Mouse (Mus musculus) CH12.LX (cell line): ENCODE data around the gene Dab1. TPM values are rescaled to one million over a fixed set of nuclear protein-coding genes. Genes with fewer than 3 reads are reported as not detected.

Source experiments
- DNase-seq: peaks from one replicate; pipeline ENCODE4 v3.0.0-alpha.2; 2013; ENCODE audit errors: extremely low read depth
- H3K27ac ChIP-seq: 2 replicates; pipeline ENCODE4 v1.5.1; 2012; ENCODE audit warnings: low read depth, mild to moderate bottlenecking, control low read depth, moderate library complexity; ENCODE audit not compliant: insufficient read depth
- H3K27me3 ChIP-seq: replicated peaks from 2 replicates; pipeline ENCODE3; 2012; ENCODE audit warnings: inconsistent platforms
- H3K36me3 ChIP-seq, 2 experiments: replicated peaks in 1 of 2; 2 replicates each; pipeline versions ENCODE3 to v1.6.1; 2012; ENCODE audit warnings: inconsistent platforms in 1 of 2, low read length in 1 of 2, mild to moderate bottlenecking in 1 of 2, mixed read lengths in 1 of 2, moderate library complexity in 1 of 2; ENCODE audit not compliant: control insufficient read depth in 1 of 2, insufficient read depth in 1 of 2
- H3K4me1 ChIP-seq, 2 experiments: 2 replicates each; pipeline ENCODE4 v1.6.1; 2012; ENCODE audit warnings: inconsistent platforms in 1 of 2, moderate library complexity in 1 of 2; ENCODE audit not compliant: insufficient read depth in 2 of 2, control insufficient read depth in 1 of 2
- H3K4me2 ChIP-seq: 2 replicates; pipeline ENCODE4 v1.6.1; 2012; ENCODE audit warnings: low read depth, mild to moderate bottlenecking, control low read depth; ENCODE audit not compliant: poor library complexity, insufficient read depth, severe bottlenecking
- H3K4me3 ChIP-seq, 3 experiments: fragments of 150-350 bp in 1 of 3; sonication (generic) in 1 of 3; replicated peaks in 1 of 3; 2 replicates each; pipeline versions ENCODE3 to v1.5.1; 2011 to 2012; ENCODE audit warnings: low read depth in 2 of 3, low read length in 2 of 3, mild to moderate bottlenecking in 2 of 3, moderate library complexity in 2 of 3, control low read depth in 1 of 3, improper control_type of control experiment in 1 of 3, inconsistent platforms in 1 of 3, mixed read lengths in 1 of 3; ENCODE audit not compliant: poor library complexity in 1 of 3
- H3K79me2 ChIP-seq: replicated peaks from 2 replicates; pipeline ENCODE4 v1.6.1; 2012; ENCODE audit warnings: mild to moderate bottlenecking, moderate library complexity; ENCODE audit not compliant: control insufficient read depth, poor library complexity, insufficient read depth, severe bottlenecking; ENCODE audit errors: extremely low read depth
- H3K9ac ChIP-seq: 2 replicates; pipeline ENCODE4 v1.6.1; 2012; ENCODE audit warnings: low read depth, mild to moderate bottlenecking, control low read depth, moderate library complexity; ENCODE audit not compliant: insufficient read depth
- H3K9me3 ChIP-seq: replicated peaks from 2 replicates; pipeline ENCODE3; 2012; ENCODE audit warnings: low read length, inconsistent platforms, mixed read lengths
- BHLHE40 ChIP-seq: IDR thresholded peaks from 2 replicates; pipeline ENCODE4 v1.6.1; 2011; ENCODE audit warnings: mild to moderate bottlenecking, low read depth, low read length, improper control_type of control experiment
- CHD1 ChIP-seq: IDR thresholded peaks from 2 replicates; pipeline ENCODE4 v1.6.1; 2012; ENCODE audit warnings: low read depth, low read length, improper control_type of control experiment, inconsistent platforms
- CTCF ChIP-seq, 2 experiments: IDR thresholded peaks in 1 of 2; conservative IDR thresholded peaks in 1 of 2; 2 replicates each; pipeline ENCODE4 v1.5.1; 2011 to 2012; ENCODE audit warnings: low read depth in 2 of 2, low read length in 2 of 2, improper control_type of control experiment in 1 of 2, inconsistent platforms in 1 of 2, mild to moderate bottlenecking in 1 of 2, moderate library complexity in 1 of 2
- E2F4 ChIP-seq: IDR thresholded peaks from 2 replicates; pipeline ENCODE4 v1.6.1; 2011; ENCODE audit warnings: low read depth, low read length, improper control_type of control experiment; ENCODE audit not compliant: insufficient replicate concordance
- ELF1 ChIP-seq: IDR thresholded peaks from 2 replicates; pipeline ENCODE4 v1.6.1; 2014; ENCODE audit warnings: low read depth, mild to moderate bottlenecking, inconsistent platforms, low read length, improper control_type of control experiment
- EP300 ChIP-seq: IDR thresholded peaks from 2 replicates; pipeline ENCODE4 v1.6.1; 2011; ENCODE audit warnings: low read length, improper control_type of control experiment
- ETS1 ChIP-seq: conservative IDR thresholded peaks from 2 replicates; pipeline ENCODE4 v1.6.1; 2012; ENCODE audit warnings: low read depth, mild to moderate bottlenecking, inconsistent platforms, low read length, improper control_type of control experiment, moderate library complexity
- GABPA ChIP-seq: IDR thresholded peaks from 2 replicates; pipeline ENCODE4 v1.6.1; 2012; ENCODE audit warnings: low read depth, low read length, improper control_type of control experiment, inconsistent platforms; ENCODE audit not compliant: insufficient replicate concordance
- HCFC1 ChIP-seq: IDR thresholded peaks from 2 replicates; pipeline ENCODE4 v1.6.1; 2012; ENCODE audit warnings: low read depth, mild to moderate bottlenecking, inconsistent platforms, low read length, improper control_type of control experiment
- IRF4 ChIP-seq: IDR thresholded peaks from 2 replicates; pipeline ENCODE4 v1.6.1; 2014; ENCODE audit warnings: low read depth, mild to moderate bottlenecking, inconsistent platforms, low read length, improper control_type of control experiment
- KAT2A ChIP-seq: IDR thresholded peaks from 2 replicates; pipeline ENCODE4 v1.6.1; 2012; ENCODE audit warnings: low read length, improper control_type of control experiment, inconsistent platforms; ENCODE audit not compliant: insufficient replicate concordance
- MAZ ChIP-seq: IDR thresholded peaks from 2 replicates; pipeline ENCODE4 v1.6.1; 2012; ENCODE audit warnings: low read depth, mild to moderate bottlenecking, inconsistent platforms, low read length, improper control_type of control experiment, moderate library complexity
- MEF2A ChIP-seq: IDR thresholded peaks from 2 replicates; pipeline ENCODE4 v1.6.1; 2014; ENCODE audit warnings: low read depth, mild to moderate bottlenecking, inconsistent platforms, low read length, improper control_type of control experiment, borderline replicate concordance
- MXI1 ChIP-seq: IDR thresholded peaks from 2 replicates; pipeline ENCODE4 v1.6.1; 2011; ENCODE audit warnings: mild to moderate bottlenecking, low read depth, low read length, improper control_type of control experiment
- MYC ChIP-seq: IDR thresholded peaks from 2 replicates; pipeline ENCODE4 v1.6.1; 2011; ENCODE audit warnings: low read depth, mild to moderate bottlenecking, improper control_type of control experiment, low read length
- RAD21 ChIP-seq: IDR thresholded peaks from 2 replicates; pipeline ENCODE4 v1.6.1; 2011; ENCODE audit warnings: low read depth, mild to moderate bottlenecking, low read length, improper control_type of control experiment, moderate library complexity
- RCOR1 ChIP-seq: conservative IDR thresholded peaks from 2 replicates; pipeline ENCODE4 v1.6.1; 2012; ENCODE audit warnings: low read depth, mild to moderate bottlenecking, inconsistent platforms, low read length, improper control_type of control experiment
- SIN3A ChIP-seq: IDR thresholded peaks from 2 replicates; pipeline ENCODE4 v1.6.1; 2012; ENCODE audit warnings: low read length, improper control_type of control experiment, inconsistent platforms
- UBTF ChIP-seq: IDR thresholded peaks from 2 replicates; pipeline ENCODE4 v1.6.1; 2012; ENCODE audit warnings: low read depth, mild to moderate bottlenecking, inconsistent platforms, low read length, improper control_type of control experiment, moderate library complexity
- ZNF384 ChIP-seq: IDR thresholded peaks from 2 replicates; pipeline ENCODE4 v1.6.1; 2012; ENCODE audit warnings: low read depth, low read length, improper control_type of control experiment, inconsistent platforms
- dilution Hi-C: fragments of 300-500 bp; cut with MboI; formaldehyde crosslinking; loops from 2 replicates; pipeline ENCODE4 v1.14.3; 2020; ENCODE audit warnings: low sequenced_read_pairs; ENCODE audit not compliant: extremely low pct_unique_long_range_greater_than_20kb, extremely low pct_ligation_motif_present
- in situ Hi-C: fragments of 300-500 bp; cut with MboI; formaldehyde crosslinking; loops from 3 replicates; pipeline ENCODE4 v1.14.3; 2019; ENCODE audit warnings: low sequenced_read_pairs, low pct_ligation_motif_present, low pct_unique_long_range_greater_than_20kb, mixed read lengths
- polyA plus RNA-seq: library from polyadenylated mRNA; unstranded; fragments of >175 nt; gene quantifications from 2 replicates; pipeline ENCODE4 v1.2.1, GENCODE M21; 2012; ENCODE audit warnings: low read depth; ENCODE audit not compliant: insufficient read length
- total RNA-seq, 2 experiments: library from RNA; depleted of rRNA; stranded (reverse); fragments of 300-350 nt in 1 of 2; fragments of >200 nt in 1 of 2; gene quantifications; 2 replicates each; pipeline ENCODE4 v1.2.3; 2012 to 2014

Dab1 gene
- total and polyA plus RNA-seq, 3 experiments: not detected

- Histone ChIP-seq H3K27me3 (no peaks in the 10 kb centered on the region), H3K9me3 (peaks cover 66% of the 10 kb centered on the region), H3K9ac (no peak overlapping the region), H3K36me3 (no peaks in the 10 kb centered on the region), H3K4me1 (no peaks in the 10 kb centered on the region)
- dilution Hi-C loops: no loop called here
- TF ChIP-seq MEF2A (no peak), CHD1 (no peak), EP300 (no peak), MAZ (no peak), IRF4 (no peak), E2F4 (no peak), KAT2A (no peak), HCFC1 (no peak), CTCF (conservative IDR thresholded peaks at IDR 0.05 in 1 of 2, IDR thresholded peaks at IDR 0.05 in 1 of 2; ENCODE audit: low read depth in 2 of 2, low read length in 2 of 2) (no peak), MYC (no peak), RCOR1 (no peak), ELF1 (no peak), ETS1 (no peak)
- TF ChIP-seq, all 38 proteins: peak for 0
- no peak overlapping the region for H3K4me3 ChIP-seq
- in situ Hi-C loops: no loop called here
- DNase-seq: no peak
- no peaks in the 10 kb centered on the region for H3K79me2 ChIP-seq
- no peak overlapping the region for H3K4me2 ChIP-seq
- no peak overlapping the region for H3K27ac ChIP-seq
These were observed 500.9 kb downstream of the Dab1 start for GRCm38 (mm10) chr4:104120108-104120507.

GRCm38 (mm10) chr4:104121959-104122358 lies 502.8 kb downstream of the Dab1 start:
- H3K4me2 ChIP-seq: no peak overlapping the region
- in situ Hi-C loops (no loop called here), dilution Hi-C loops (no loop called here)
- no peak overlapping the region for H3K9ac ChIP-seq
- no peak overlapping the region for H3K4me3 ChIP-seq
- no peaks in the 10 kb centered on the region for H3K4me1 ChIP-seq
- H3K79me2 ChIP-seq: no peaks in the 10 kb centered on the region
- peaks cover 73% of the 10 kb centered on the region for H3K9me3 ChIP-seq
- no peak for TF ChIP-seq GABPA
- TF ChIP-seq SIN3A: no peak
- TF ChIP-seq MYC: no peak
- no peak for TF ChIP-seq IRF4
- TF ChIP-seq HCFC1: no peak
- no peak for TF ChIP-seq RAD21
- TF ChIP-seq MXI1: no peak
- no peak for TF ChIP-seq UBTF
- no peak for TF ChIP-seq BHLHE40
- no peak for TF ChIP-seq ZNF384
- TF ChIP-seq, all 38 proteins: peak for 0
- no peak for DNase-seq
- Histone ChIP-seq H3K27ac (no peak overlapping the region), H3K27me3 (no peaks in the 10 kb centered on the region), H3K36me3 (no peaks in the 10 kb centered on the region)
